Mouse (Mus musculus): Measurements from ENCODE around the gene Glis2. TPM values are rescaled to one million over a fixed set of nuclear protein-coding genes. Genes with fewer than 3 reads are reported as not detected.

Gene Glis2
- total and polyA plus RNA-seq, 3 experiments: 0.62 to 5.0 TPM; not detected in 1

DNA sequence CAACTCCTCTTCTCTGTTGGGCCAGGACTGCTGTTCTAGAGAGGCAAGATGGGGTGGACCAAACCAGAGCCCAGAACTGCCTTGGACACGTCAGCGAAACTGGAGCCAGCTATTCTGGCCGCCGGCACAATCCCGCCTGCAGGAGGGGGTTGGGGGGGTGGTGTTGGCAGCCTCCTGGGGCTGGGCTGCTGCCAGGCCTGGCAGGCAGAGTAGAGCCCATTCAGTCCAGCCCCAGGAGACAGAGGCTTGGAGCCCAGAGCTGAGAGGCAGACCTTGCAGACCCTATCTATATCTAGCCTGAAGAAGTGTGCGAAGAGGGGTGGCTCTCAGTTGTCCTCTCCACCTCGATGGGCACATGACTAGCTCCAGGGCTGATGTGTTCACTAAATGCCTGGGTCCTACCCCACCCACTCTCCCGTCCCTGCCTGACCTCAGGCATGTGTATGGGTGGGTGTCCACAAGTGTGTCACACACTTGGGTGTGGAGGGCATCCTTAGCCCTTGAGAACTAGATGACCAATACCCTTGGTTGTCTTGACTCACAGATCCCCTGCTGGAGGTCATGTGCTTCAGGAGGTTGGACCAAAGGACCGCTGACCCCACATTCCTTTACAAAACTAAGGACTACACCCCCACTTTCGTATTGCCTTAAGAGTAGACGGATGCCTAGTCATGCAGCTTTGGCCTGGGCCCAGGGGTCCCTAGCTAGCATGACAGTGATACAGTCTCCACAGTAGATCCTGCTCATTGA is 49.3 kb downstream of the Glis2 start:
- Histone ChIP-seq H3K27me3 (ENCODE audit: control insufficient read depth in 1 of 2, insufficient read depth in 2 of 2, low read length in 2 of 2) (no peaks in the 10 kb centered on the region), H3K9ac (ENCODE audit: control insufficient read depth, low read depth, low read length, poor library complexity, severe bottlenecking) (no peak overlapping the region), H3K9me3 (replicated peaks; ENCODE audit: insufficient read depth, low read length) (no peaks in the 10 kb centered on the region), H3K36me3 (ENCODE audit: control insufficient read depth in 1 of 2, insufficient read depth in 2 of 2, low read length in 2 of 2) (no peaks in the 10 kb centered on the region), H3K4me3 (ENCODE audit: control insufficient read depth in 1 of 2, insufficient read depth in 1 of 2, low read depth in 2 of 2, low read length in 2 of 2) (no peak overlapping the region), H3K27ac (ENCODE audit: control insufficient read depth, low read depth, low read length) (no peak overlapping the region), H3K79me2 (ENCODE audit: control insufficient read depth, insufficient read depth, low read length, poor library complexity) (no peaks in the 10 kb centered on the region), H3K4me1 (ENCODE audit: control insufficient read depth in 1 of 2, insufficient read depth in 2 of 2, low read length in 2 of 2) (no peaks in the 10 kb centered on the region)
- TF ChIP-seq MYB (IDR thresholded peaks at IDR 0.05; ENCODE audit: low read depth, low read length): no peak
- DNase-seq (ENCODE audit: low read depth, low spot score): no peak

DNA sequence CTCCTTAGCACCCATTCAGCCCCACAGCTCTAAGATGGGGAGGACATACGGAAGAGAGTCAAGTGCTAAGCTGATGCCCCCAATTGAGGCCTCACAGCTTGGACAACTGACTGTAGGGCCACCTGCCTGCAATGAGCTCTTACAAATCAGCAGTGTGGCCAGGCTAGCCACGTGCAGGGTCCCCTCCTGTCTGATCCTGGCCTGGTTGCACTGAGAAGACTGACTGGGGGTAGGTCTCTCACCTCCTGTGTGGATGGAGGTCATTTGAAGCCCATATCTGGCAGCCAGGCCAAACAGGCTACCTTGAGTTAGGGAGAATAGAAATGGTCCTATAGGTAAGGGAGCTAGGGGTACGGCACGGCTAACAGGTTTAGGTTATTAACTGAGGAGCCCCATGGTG is 51.4 kb downstream of the Glis2 start:
- Histone ChIP-seq H3K9me3 (replicated peaks; ENCODE audit: insufficient read depth, low read length) (no peaks in the 10 kb centered on the region), H3K79me2 (ENCODE audit: control insufficient read depth, insufficient read depth, low read length, poor library complexity) (no peaks in the 10 kb centered on the region), H3K4me1 (ENCODE audit: control insufficient read depth in 1 of 2, insufficient read depth in 2 of 2, low read length in 2 of 2) (no peaks in the 10 kb centered on the region), H3K27me3 (ENCODE audit: control insufficient read depth in 1 of 2, insufficient read depth in 2 of 2, low read length in 2 of 2) (no peaks in the 10 kb centered on the region), H3K36me3 (ENCODE audit: control insufficient read depth in 1 of 2, insufficient read depth in 2 of 2, low read length in 2 of 2) (no peaks in the 10 kb centered on the region), H3K4me3 (ENCODE audit: control insufficient read depth in 1 of 2, insufficient read depth in 1 of 2, low read depth in 2 of 2, low read length in 2 of 2) (no peak overlapping the region), H3K27ac (ENCODE audit: control insufficient read depth, low read depth, low read length) (no peak overlapping the region), H3K9ac (ENCODE audit: control insufficient read depth, low read depth, low read length, poor library complexity, severe bottlenecking) (no peak overlapping the region)
- TF ChIP-seq GABPA (IDR thresholded peaks at IDR 0.05; ENCODE audit: low read depth, low read length) (no peak), MYC (IDR thresholded peaks at IDR 0.05; ENCODE audit: low read depth, low read length) (no peak), ZMIZ1 (IDR thresholded peaks at IDR 0.05; ENCODE audit: low read depth, low read length) (no peak), MAX (IDR thresholded peaks at IDR 0.05; ENCODE audit: low read length) (no peak), EP300 (IDR thresholded peaks at IDR 0.05; ENCODE audit: low read depth in 1 of 2, low read length in 2 of 2) (no peak), MYB (IDR thresholded peaks at IDR 0.05; ENCODE audit: low read depth, low read length) (no peak), ZC3H11A (IDR thresholded peaks at IDR 0.05; ENCODE audit: low read depth, low read length) (no peak), HCFC1 (IDR thresholded peaks at IDR 0.05; ENCODE audit: low read depth, low read length) (no peak), KAT2A (conservative IDR thresholded peaks at IDR 0.05; ENCODE audit: low read depth, low read length) (no peak), ELF1 (IDR thresholded peaks at IDR 0.05; ENCODE audit: low read depth, low read length) (no peak), POLR2AphosphoS5 (IDR thresholded peaks at IDR 0.05; ENCODE audit: borderline replicate concordance, low read depth, low read length) (no peak), RAD21 (IDR thresholded peaks at IDR 0.05; ENCODE audit: low read depth, low read length) (no peak), MAFK (IDR thresholded peaks at IDR 0.05; ENCODE audit: borderline replicate concordance, low read depth, low read length) (no peak), USF1 (IDR thresholded peaks at IDR 0.05; ENCODE audit: low read depth, low read length) (no peak), MAZ (IDR thresholded peaks at IDR 0.05; ENCODE audit: low read depth, low read length) (no peak), RCOR1 (IDR thresholded peaks at IDR 0.05; ENCODE audit: low read depth, low read length) (no peak), JUND (IDR thresholded peaks at IDR 0.05; ENCODE audit: low read depth, low read length) (no peak)
- no peak for DNase-seq (ENCODE audit: low read depth, low spot score)

Measured in MEL (cell line).